8 mouse cellular contexts compared by ENCODE assay signal in the genomic region with DNA sequence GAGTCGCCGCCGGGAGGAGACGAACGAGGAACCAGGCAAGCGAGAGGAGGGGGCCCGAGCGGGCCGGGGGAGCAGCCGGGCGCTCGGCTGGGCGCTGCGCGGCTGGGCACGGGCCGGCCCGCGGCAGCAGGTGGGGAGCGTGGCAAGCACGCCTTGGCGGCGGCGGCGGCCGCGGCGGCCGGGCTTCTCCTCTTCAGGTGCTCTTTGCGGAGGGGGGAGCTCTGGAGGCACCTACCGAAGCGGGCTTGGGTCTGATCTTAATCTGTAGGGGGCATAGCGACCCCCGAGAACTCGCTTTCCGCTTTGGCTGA. TPM values are rescaled to one million over a fixed set of nuclear protein-coding genes. Genes with fewer than 3 reads are reported as not detected.
DNase-seq lines count a peak whose midpoint lies in the region; ATAC-seq and TF ChIP-seq lines count a peak whose summit lies in the region.

No protein-coding gene starts in this region.

- H3K4me2 ChIP-seq in heart, embryonic 13.5 days, result peak overlapping the region; percentile 82

- no peak; the same call in none of the 2 replicates for ATAC-seq in heart, embryonic 13.5 days (ENCODE audit: extremely low read depth, insufficient number of reproducible peaks, low FRiP score, low TSS enrichment)
- ATAC-seq in megakaryocyte progenitor cell, adult 5-6 weeks (replicated peaks; ENCODE audit: poor library complexity), result 0 out of 2 replicates have a peak, but pooled peaks have one; percentile 3

- H3K9ac ChIP-seq in heart, embryonic 13.5 days, result peak overlapping the region; percentile 97
- peak overlapping the region; percentile 99 for H3K9ac ChIP-seq in ES-E14 (ENCODE audit: insufficient read depth, low read depth, low read length, poor library complexity, severe bottlenecking)

- 1% methylated on average over 30 of the region's 36 CpGs for WGBS in heart, embryonic 13.5 days
- 0% methylated on average over 36 of the region's 36 CpGs for WGBS in hindbrain, embryonic 10.5 days

- H3K27me3 ChIP-seq in heart, embryonic 13.5 days (replicated peaks), result peaks cover 6% of the 10 kb centered on the region; the same call in 1 of the 2 replicates
- peaks cover 11% of the 10 kb centered on the region; the same call in 1 of the 2 replicates for H3K27me3 ChIP-seq in hindbrain, embryonic 10.5 days (ENCODE audit: insufficient read depth, poor library complexity, severe bottlenecking)

- in situ Hi-C loops in ES-E14 (cut with MboI; ENCODE audit: low sequenced_read_pairs in 2 of 2, unreplicated experiment in 2 of 2), result no loop called here

- peak overlapping the region; percentile 97 for H3K27ac ChIP-seq in heart, embryonic 13.5 days (replicated peaks)
- H3K27ac ChIP-seq in ES-E14 (ENCODE audit: insufficient read depth, low read depth, low read length, poor library complexity, severe bottlenecking), result peak overlapping the region; percentile 95
- peak overlapping the region; percentile 99 for H3K27ac ChIP-seq in hindbrain, embryonic 10.5 days

- peak overlapping the region; percentile 92 for H3K4me3 ChIP-seq in heart, embryonic 13.5 days
- peak overlapping the region; percentile 98 to 100 for H3K4me3 ChIP-seq in ES-E14 (ENCODE audit: insufficient read depth in 1 of 2, low read depth in 1 of 2, low read length in 2 of 2, poor library complexity in 1 of 2, severe bottlenecking in 1 of 2)
- H3K4me3 ChIP-seq in hindbrain, embryonic 10.5 days, result peak overlapping the region; percentile 93

- DNase-seq in heart, postnatal 10 days, result no peak
- no peak for DNase-seq in ES-E14 (ENCODE audit: low read depth, low spot score)
- DNase-seq in hindbrain, embryonic 10.5 days (ENCODE audit: low spot score), result no peak
- DNase-seq in left cerebral cortex, adult 9 months (ENCODE audit: low spot score in 2 of 2), result no peak
- no peak for DNase-seq in right cerebral cortex, postnatal 36 days (ENCODE audit: low spot score in 2 of 2)
- DNase-seq in yolk sac, embryonic 10.5 days (ENCODE audit: low spot score), result no peak

- peaks cover 28% of the 10 kb centered on the region for H3K36me3 ChIP-seq in heart, embryonic 13.5 days
- H3K36me3 ChIP-seq in ES-E14 (ENCODE audit: control insufficient read depth, insufficient read depth, low read length, poor library complexity, severe bottlenecking), result peaks cover 3% of the 10 kb centered on the region
- peaks cover 39% of the 10 kb centered on the region for H3K36me3 ChIP-seq in hindbrain, embryonic 10.5 days

- intact Hi-C loops in heart, postnatal 10 days (cut with DNase I), result loop anchor here (2.0 to 5.0 kb wide), 2 partner anchors 72 to 205 kb away; no protein-coding TSS in a partner anchor

- peaks cover 27% of the 10 kb centered on the region for H3K4me1 ChIP-seq in heart, embryonic 13.5 days
- H3K4me1 ChIP-seq in ES-E14 (ENCODE audit: control insufficient read depth in 2 of 2, insufficient read depth in 2 of 2, low read length in 2 of 2, poor library complexity in 1 of 2), result peaks cover 2 to 9% of the 10 kb centered on the region in 2 experiments; a peak in 3 of 4 replicates
- peaks cover 29% of the 10 kb centered on the region for H3K4me1 ChIP-seq in hindbrain, embryonic 10.5 days (replicated peaks)

- no peaks in the 10 kb centered on the region for H3K9me3 ChIP-seq in heart, embryonic 13.5 days
- no peaks in the 10 kb centered on the region for H3K9me3 ChIP-seq in ES-E14 (ENCODE audit: control insufficient read depth, insufficient read depth, low read depth, low read length)
- no peaks in the 10 kb centered on the region for H3K9me3 ChIP-seq in hindbrain, embryonic 10.5 days

TF ChIP-seq in ES-E14, 5 proteins besides CTCF, POLR2A, EP300 and RAD21:
- TF ChIP-seq ZNF384 (IDR thresholded peaks at IDR 0.05; ENCODE audit: low read depth, low read length), result no peak
- no peak for TF ChIP-seq MAFK (IDR thresholded peaks at IDR 0.05; ENCODE audit: insufficient read depth, low read depth, low read length)
- TF ChIP-seq ZC3H11A (IDR thresholded peaks at IDR 0.05; ENCODE audit: borderline replicate concordance, low read depth, low read length), result no peak
- TF ChIP-seq HCFC1 (IDR thresholded peaks at IDR 0.05; ENCODE audit: borderline replicate concordance, insufficient read depth, low read length), result no peak
- no peak for TF ChIP-seq CHD2 (IDR thresholded peaks at IDR 0.05; ENCODE audit: low read depth, low read length)

RNA-seq across cellular contexts. Expression of gene Dlg1, which starts 1.0 kb away (rescaled TPM):
- 12.4 and 13.2 TPM in 2 replicates for polyA plus RNA-seq in heart, embryonic 13.5 days (2015; fragmentation: Nextera tagmentation; extraction: Ambion mirVana)
- 10 to 100 TPM; 39.5 to 41.6 TPM for total RNA-seq in heart, postnatal 10 days (2021)
- 58.1 and 70.3 TPM in 2 replicates for total RNA-seq in ES-E14 (2012; rRNA removed)
- 16.9 and 24.0 TPM in 2 replicates for polyA plus RNA-seq in hindbrain, embryonic 10.5 days (2016; fragmentation: Nextera tagmentation; extraction: Ambion mirVana)
- total RNA-seq in megakaryocyte progenitor cell, adult 5-6 weeks (2015), result 24.3 and 31.0 TPM in 2 replicates
- 24.9 and 48.2 TPM in 2 replicates for total RNA-seq in megakaryocyte progenitor cell, adult 5-6 weeks (2017)
